Mouse (Mus musculus) cerebellum, postnatal 36 days (tissue): ENCODE results near the gene Cep78.

Experiments used
- DNase-seq, 2 experiments: peaks; one replicate each; pipeline ENCODE4 v3.0.0; 2021 to 2022; ENCODE audit warnings: mixed read lengths in 2 of 2

Gene Cep78

DNA sequence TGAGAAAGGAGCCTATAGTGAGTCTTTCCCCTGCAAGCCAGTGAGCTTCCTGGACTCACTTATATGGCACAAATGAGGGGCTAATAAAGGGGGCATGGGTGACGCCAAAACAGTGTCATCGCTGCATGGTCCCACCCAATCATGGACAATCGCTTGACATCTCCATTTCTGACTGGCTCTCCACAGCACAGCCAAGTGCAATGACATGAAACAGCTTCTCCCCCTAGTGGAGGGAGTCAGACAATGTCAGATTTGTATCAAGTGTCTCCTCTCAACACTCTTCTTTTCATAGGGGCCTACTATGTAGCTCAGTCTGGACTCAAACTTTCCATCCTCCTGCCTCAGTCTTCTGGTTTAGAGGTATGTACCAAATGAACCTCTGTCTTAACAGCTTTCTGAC, 19.7 kb downstream of the Cep78 start:
- no peak for DNase-seq

DNA sequence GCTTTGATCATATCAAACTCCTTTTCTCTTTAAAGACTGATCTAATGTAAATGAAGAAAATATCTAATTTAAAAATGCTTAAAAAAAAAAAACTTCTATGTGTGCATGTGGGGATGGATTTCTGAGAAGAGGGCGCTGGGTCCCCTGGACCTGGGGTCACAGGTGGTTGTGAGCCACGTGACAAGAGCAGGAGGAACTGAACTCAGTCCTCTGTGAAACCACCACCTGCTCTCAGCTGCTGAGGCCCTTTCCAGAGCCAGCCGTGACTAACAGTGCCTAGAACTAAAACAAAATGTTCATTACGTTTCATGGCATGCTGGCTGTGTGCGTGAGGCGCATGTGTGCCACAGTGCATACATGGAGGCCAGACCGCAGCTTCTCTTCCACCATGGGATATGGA, 20.3 kb downstream of the Cep78 start:
- no peak for DNase-seq

DNA sequence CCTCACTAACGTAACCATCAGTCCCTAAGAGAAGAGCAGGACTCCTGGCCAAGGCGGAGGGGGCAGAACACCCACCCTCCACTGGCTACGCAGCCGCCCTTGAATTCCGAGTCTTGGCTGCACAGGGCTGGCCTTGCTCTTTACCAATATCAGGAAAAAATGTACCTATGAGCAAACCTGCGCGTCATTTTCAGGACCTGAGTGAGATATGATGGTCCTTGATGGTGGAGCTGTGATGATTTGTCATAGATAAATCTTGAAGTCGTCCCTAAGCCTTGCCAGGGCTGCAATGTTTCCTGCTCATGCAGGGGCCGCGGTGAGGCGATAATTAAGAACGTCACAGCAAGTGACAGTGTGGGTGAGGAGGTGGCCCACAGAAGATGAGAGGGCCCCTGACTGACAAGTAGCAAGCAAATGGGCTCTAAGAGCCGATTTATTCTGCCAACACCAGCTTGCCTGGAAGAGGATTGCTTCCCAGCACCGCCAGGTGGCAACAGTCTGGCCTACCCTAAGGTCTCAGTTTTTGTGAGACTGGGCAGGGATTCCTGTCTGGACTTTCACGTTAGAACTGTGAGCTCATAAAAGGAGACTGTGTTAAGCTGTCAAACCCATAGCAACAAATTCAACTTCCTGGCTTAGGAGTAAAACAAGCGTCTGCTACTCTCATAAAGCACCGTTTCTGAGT, 21.6 kb downstream of the Cep78 start:
- DNase-seq = no peak

DNA sequence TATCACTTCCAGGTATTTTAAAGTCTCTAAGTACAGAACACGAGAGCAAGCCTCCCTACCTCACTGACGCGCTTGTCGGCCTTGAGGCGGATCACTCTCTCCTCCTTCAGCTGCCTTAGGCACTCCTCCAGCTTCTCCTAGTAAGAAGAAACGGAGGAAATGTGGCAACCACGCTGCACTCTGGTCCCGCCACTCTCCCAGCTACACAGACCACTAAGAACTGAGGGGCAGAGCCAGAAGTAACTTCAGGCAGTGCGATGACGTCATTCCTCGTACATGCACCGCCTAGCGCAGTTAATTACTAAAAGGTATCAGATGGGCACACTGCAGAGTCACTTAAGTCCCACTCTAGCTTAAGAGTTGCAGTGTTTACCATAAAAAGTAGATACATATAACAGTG, 22.5 kb downstream of the Cep78 start:
- no peak for DNase-seq

DNA sequence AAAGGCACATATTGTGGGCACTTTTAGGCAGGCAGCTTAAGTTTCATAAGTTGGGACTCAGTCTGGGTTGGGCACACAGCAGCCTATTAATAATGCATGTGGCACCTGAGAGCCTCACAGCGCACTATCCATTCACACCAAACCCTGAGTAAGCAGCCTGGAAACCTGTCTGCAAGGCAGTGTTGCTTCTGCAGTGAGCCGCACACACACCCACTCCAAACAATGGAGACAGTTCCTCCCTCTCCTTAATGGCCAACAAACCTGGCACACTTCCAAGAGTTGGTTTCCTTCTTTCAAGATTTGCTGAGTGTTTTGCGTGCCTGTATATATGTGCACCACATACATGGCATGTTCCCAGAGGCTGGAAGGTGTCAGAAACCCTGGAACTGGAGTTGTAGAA, 34.6 kb downstream of the Cep78 start:
- DNase-seq = no peak

DNA sequence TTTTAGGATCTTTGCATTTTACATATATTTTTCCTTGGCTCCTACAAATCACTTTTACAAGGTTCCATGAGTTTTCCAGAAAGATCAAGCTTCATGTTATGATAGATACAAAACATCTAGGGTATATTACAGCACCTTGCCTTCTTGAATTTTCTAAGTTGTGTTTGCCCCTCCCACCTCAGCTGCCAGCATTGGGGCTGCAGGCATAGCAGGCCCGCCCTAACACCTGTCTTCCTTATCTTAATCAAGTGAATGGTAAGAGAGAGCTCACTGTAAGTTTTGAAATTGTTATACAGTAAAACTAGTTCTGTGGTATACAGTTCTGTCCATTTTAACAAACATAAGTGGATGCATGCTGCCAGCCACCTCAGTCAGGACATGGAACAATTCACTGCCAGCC, 35.9 kb downstream of the Cep78 start:
- no peak for DNase-seq

DNA sequence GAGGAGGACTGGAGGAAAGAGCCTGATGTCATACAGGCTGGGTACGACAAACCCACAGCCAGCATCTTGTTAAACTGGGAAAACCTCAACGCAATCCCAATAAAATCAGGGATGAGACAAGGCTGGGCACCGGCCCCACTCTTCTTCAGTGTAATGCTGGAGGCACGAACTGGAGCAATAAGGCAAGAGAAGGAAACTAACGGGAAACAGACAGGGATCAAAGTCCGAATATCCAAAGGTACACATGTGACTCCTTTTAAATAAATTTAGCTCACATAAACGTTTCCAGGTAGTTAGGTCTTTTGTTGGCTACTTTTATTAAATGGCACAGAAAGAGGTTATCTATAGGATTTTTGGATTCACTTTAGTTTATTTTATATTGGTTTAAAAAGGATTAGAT, 36.4 kb downstream of the Cep78 start:
- DNase-seq = no peak

DNA sequence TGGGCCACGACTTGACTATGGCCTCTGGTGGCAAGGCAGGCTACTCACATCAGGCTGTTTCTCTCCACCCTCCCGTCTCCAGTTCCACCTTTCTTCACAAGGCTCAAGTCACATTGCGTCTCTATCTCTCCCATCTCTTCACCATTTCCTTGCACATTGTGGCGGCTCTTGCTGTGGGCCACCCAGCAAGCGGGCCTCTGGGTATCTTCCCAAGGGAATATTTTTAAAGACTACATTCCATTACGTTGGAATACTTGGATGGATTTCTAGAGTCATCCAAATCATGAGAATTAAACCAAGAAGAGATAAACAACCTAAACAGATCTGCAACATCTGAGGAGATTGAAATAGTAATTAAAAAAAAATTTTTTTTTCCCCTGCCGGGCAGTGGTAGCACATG, 37.6 kb downstream of the Cep78 start, which contains the start of gene Psat1:
Gene Psat1 (minus strand): TSS at position 101 of the 400 bp plus-strand sequence.
- DNase-seq = no peak

DNA sequence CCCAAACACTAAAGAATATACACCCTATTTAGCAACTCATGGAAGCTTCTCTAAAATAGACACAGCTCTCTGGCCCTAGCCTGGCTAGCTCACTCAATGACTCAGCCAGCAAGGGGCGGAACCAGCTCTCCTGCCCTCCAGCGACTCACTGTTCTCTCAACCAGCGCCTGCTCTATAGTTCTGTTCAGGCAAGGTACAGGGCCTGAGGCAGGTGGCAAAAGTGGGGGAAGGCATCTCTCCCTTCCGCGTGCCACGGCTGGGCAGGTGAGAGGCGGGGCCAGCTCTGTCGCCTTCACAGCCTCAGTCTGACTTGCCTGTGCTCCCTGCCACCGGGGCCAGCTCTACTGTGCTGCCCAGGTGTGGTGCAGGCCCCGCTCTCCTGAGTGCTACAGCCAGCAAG, 38.1 kb downstream of the Cep78 start:
- DNase-seq = no peak

DNA sequence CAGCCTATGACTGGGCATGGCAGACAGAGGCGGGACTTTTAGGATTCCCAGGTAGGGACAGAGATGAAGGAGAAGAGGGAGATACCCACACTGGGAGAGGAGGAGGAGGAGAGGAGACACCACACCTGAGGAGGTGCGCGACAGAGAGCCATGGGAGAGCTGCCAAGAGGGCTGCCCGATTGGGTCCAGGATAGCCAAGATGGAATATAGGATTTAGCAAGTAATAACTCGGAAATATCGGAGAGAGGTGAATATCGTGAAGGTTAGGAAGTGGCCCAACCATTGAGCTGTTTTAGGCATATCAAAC, 41.7 kb downstream of the Cep78 start:
- DNase-seq = no peak

DNA sequence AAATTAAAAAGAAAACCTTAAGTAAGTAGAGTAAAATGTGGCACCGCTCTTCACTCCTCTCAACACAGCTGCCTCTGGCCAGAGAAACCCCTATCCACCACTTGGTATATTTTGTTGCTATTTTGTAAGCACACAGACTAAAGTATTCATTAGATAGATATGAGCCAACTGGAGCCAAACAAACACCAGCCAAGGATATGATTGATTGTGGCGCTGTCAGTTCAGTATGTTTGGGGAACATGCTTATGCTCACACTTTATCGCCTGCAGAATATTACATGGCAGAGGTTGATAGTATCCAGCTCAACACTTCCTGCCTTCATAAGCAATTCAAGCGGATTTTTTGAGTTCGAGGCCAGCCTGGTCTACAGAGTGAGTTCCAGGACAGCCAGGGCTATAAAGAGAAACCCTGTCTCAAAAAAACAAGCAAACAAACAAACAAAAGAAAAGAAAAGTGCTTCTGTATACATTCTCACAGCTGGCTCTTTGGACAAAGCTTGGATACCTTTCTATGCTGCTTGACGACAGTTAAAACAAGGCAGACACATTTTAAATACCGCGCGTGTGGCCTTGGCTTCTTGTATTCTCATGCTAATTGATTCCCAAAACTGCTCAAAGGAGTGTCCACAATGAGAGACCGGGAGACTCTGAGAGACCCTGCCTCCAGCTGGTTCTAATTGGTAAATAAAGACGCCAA, 42.2 kb downstream of the Cep78 start:
- no peak for DNase-seq

DNA sequence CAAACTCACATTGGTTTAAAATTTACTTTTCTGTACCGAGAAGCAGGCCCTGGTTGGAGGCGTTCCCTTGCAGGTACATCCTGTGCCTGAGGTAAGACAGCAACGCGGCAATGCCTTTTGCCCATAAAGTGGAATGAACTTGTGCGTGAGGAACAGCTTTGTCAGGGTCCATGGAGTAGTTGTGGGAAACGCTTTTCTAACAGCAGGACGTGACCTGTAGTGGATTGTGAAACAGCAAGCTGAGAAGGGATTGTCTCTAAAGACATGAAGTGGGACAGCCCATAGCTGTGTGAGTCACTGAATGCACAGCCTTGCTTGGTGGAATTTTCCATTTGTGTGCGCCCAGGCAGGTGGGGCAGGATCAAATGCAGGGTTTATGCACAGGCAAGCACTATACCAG, 43.4 kb downstream of the Cep78 start:
- DNase-seq = no peak

DNA sequence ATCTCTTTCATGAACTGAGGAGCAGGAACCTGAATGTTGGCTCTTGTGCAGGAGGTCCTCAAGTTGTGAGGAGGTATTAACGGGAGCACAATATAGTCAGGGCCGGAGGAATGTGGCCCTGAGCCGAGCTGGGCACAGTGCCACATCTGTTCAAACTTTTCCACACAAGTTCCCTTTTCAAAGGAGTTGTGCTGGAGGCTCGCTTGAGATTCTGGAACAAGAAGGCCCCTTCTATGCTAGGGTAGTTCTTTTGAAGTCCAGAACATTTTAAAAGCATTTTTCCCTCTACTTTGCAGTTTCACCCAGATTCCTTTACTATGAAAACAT, 59.1 kb downstream of the Cep78 start:
- DNase-seq = peak in 1 of 2 experiments; percentile 26

DNA sequence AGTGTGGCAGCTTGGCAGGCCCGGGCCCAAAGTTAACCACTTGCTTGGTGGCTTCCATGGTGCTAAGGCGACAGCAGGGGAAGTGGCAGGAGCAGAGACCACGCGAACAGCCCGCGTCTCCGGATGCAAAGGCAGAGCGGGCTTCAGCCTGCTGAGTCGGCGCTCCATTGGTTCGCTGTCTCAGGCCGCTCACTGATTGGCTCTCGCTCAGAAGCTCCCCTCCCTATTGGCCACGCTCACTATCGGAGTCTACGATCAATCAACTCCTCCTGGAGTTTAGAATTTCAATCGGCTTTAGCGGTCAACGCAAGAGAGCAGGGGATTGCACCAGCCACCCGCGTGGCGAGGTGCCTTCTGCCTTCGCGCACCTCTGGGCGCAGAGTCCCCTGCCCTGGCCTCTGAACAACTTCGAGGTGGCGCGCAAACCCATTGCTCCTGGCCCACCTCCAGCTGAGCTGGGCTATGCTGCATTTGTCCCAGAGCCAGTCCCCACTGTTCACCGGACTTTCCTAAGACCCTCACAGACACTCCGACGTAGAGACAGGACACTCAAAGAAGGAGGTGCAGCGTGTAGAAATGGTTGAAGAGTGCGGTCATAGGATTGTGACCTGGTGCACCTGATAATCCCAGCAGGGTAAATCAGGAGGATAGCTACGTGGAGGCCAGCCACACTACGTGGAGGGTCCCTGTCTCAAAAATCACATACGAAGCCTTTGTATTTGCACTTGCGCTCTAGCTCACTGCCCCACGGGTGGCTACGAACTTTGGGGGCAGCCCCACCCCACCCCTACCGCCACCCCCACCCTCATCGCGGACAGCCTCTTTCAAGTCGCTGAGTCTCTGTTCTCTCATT, 59.7 kb downstream of the Cep78 start:
- DNase-seq = peak; percentile 65 to 68

DNA sequence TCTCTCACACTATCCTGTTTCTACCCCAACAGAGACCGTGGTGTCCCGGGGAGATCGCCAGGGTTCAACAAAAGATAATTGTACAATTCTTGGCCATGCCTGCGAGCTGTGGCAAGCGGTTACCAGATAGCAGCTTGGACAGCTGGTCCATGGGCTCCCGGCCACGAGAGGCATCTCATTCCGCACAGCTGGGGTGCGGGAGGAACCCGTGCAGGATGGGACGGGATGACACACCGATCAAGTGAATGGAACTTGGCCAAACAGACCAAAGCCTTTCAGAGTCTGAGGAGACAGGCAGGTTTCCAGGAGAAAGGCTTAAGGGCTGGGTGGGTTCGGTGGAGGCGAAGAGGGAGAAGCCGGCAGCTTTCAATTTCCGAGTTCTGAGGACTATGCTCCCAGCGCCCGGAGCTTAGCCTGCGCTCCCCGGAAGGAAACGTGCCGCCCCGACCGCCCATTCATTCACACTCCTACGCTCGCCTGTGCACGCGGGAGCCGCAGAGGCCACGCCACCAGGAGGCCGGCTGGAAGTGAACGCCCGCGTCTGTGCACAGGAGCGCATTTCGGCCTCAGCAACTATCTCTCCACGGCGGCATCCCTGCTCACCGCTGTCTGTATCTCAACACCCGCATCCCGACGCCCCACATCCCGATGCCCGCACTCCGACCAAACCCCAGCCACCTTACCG, 60.5 kb downstream of the Cep78 start:
- DNase-seq = peak; percentile 38 to 40

DNA sequence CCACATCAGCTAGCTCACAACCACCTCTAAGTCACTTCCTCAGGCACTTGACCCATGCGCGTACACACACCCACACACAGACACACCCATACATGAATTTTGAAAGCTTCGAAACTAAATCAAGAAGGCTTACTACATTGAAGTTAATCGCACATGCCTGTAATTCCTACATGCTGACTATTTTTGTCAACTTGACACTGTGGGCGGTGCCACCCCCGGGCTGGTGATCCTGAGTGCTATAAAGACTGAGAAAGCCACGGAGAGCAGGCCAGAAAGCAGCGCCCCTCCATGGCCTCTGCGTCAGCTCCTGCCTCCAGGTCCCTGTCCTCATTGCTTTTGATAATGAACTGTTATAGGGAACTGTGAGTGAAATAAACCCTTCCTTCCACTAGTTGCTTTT, 61.4 kb downstream of the Cep78 start:
- DNase-seq = no peak

DNA sequence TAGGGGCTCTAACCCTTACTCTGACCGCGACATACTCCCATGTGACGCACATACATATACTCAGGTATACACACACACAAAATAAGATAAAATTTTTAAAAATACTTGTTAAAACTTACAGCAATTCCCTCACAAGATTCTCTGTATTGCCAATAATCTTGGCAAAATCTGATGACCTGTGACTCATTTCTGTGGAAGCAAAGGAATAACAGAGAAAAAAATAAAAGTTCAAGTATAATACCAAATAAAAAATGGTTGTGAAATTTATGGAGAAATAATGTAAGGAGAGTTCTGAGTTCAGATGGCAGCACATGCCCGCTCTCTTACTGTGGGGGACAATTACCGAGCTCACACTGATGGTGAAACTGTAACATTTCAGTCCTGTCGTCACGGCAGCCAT, 65.5 kb downstream of the Cep78 start:
- DNase-seq = no peak

DNA sequence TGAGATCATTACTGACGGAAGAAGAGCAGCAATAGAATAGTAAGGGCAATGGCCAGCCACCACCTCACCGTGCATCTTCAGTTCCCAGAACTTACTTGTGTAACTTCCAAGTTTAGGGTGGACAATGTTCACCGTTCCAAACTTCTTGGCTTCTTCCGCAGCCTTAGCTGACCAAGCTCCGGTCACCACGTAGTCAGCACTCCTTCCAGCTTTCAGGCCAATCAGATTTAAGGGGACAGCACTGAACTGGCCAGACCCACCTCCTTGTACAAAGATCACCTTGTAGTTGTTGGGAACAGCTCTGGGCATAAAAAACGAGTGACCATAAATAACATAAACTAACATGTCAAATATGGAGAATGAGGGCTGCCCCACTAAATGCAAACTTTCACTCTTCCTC, 66.7 kb downstream of the Cep78 start:
- DNase-seq = no peak

DNA sequence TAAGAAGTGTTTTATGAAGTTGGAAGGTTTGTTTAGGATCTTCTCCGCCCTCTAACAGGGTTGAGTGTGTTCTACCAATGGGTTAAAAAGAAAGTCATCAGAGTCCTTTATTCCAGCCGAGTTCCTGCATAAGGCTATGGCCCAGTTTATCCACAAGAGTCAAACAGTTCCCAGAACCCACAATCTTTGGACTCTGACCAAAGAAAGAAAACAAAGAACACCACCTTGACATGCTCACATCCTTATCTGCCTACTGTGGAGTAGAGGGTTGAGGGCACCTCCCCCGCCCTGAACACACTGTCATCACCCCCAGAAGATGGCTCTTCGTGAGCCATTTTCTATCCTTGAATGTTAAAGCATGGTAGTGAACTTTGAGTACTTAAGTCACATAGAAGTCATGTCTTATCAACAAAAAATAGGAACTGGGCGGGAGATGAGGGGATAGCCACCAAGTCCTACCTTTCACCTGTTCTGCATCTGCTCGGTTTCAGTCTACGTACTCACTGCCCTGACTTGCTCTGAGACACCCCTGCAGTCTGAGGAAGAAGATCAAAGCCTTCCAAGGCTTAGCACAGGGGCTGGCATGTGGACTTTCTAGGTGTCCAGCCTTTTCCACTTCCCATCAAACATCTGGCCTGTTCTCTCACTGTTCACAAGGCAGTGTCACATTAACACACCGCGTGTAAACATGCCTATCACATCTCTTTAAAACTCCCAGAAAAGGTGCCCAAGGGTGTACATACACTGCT, 71.4 kb downstream of the Cep78 start:
- no peak for DNase-seq

DNA sequence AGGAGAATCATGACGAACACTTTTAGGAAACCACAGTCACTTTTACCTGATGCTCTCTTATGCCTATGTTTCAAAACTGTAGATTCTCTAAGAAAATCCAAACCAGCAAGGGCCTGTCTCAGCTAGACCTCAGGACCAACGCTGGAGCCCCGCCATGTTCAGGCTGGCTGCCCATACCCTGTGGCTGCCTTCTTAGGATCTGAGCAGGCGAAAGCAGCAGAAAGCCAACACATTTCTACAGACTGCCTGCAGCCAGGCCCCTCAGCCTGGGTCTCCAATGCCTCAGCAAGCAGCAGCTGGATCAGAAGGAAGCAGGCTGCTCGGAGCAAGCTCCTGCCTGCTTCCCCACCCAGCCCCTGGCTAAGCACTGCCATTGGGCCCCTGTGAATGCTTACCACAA, 73.3 kb downstream of the Cep78 start:
- DNase-seq = no peak

DNA sequence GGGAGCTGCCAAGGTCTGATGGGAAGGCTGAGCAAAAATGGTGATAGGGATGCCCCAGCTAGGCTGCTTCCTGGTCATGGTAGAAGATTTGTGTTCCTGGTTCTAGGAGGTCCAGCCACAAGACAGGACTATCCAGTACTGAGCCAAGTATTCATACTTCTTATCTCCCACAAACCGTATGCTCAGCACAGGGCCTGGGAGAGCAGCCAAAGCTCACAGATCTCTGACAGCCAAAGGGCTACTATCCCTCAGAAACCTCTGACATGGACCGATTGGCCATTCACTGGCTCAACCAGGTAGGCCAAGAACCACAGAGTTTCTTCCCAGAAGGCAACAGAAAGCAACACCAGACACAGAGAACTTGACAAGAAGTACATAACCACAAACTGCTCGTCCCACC, 73.8 kb downstream of the Cep78 start:
- no peak for DNase-seq

DNA sequence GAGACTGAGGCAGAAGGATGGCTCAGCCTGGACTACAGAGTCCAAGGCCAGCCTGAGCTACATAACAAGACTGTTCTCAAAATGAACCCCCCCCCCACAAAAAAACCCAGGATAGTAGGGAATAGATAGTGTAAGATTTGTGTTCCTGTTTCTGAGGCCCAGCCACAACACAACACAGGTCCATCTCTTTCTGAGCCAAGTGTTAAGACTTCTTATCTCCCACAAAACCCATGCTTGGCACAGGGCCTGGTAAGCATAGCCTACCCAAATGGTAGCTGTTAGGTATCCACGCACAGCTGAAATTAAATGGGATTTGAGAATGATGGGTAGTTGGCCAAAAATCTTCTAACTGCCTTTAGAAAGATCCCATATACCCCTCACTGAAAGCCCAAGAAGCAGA, 74.3 kb downstream of the Cep78 start:
- DNase-seq = no peak

DNA sequence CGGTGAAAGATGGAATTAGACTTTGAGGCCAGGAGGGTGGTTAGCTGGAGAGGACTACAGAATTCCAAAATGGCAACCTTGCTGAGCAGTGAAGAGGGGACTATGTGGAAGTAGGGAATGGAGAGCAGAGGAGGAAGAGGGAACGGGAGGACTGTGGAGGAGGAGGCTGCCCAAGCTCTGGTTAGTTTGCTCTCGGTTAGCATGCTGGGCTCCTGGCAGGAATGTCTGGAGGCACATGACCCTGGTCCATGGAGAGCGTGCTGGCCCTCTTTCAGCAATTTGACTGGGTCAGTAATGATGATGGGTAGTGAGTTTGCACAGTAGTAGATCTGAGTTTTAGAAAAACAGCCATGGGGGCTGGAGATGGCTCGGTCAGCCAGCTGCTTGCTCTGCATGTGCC, 76.8 kb downstream of the Cep78 start:
- no peak for DNase-seq
